Mouse (Mus musculus) layer of hippocampus, postnatal 36 days (tissue): ENCODE measurements around the gene Cacna1g. TPM values are rescaled to one million over a fixed set of nuclear protein-coding genes. Genes with fewer than 3 reads are reported as not detected.
"Not testable (repeated sequence)": the region's sequence is repeated elsewhere in the genome, so short reads cannot be mapped to it uniquely, and the experiment has no call there.

ENCODE experiments used
- DNase-seq, 2 experiments: peaks; one replicate each; pipeline ENCODE4 v3.0.0; 2022
- total RNA-seq, 2 experiments: library from RNA; stranded (reverse); gene quantifications; 2 replicates each; pipeline ENCODE4 v1.2.3; 2021

Cacna1g gene
- total RNA-seq, 2 experiments from 2014 or later = 65.7 to 81.0 TPM

DNA sequence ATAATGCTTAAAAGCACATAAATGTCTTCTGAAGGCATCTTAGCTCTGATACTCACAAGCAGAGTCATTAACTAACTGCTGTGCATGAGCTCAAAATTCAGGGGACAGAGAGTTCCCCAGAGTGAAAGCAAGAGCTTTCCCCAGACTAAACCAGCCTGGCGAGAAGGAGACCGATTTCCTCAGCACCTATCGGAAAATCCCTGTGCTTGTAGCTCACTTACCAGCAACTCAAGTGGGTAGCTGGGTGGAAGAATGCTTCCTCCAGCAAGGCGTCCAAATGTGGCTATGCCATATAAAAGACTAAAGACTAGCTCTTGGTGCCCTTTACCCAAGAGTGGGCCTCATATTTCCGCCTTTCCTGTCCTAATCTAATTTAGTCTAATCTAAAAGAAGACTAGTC lies 71.3 kb downstream of the Cacna1g start:
- no peak for DNase-seq

- DNase-seq = not testable (repeated sequence)
Observed at GRCm38 (mm10) chr11:94402029-94402428, 72.0 kb downstream of the Cacna1g start.

GRCm38 (mm10) chr11:94400996-94401395 lies 73.0 kb downstream of the Cacna1g start:
- DNase-seq = no peak

DNA sequence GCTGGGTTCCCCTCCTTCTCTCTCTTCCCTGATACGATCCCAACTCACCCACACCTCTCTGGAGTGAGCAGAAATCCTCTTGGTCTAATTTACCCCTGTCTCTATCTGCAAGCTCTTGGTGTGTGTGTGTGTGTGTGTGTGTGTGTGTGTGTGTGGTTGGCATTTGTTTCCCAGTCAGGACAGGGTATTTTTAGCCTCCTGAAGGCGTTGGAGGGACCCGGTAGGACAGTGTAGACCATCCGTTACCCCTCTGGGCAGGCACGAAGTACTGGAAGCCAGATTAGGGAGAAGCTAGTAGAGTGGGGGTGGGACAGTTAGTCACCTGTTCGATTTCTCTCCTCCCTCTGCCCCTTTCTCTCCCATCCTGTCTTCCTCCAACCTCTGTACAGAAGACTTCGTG lies 79.9 kb downstream of the Cacna1g start:
- DNase-seq = no peak

DNA sequence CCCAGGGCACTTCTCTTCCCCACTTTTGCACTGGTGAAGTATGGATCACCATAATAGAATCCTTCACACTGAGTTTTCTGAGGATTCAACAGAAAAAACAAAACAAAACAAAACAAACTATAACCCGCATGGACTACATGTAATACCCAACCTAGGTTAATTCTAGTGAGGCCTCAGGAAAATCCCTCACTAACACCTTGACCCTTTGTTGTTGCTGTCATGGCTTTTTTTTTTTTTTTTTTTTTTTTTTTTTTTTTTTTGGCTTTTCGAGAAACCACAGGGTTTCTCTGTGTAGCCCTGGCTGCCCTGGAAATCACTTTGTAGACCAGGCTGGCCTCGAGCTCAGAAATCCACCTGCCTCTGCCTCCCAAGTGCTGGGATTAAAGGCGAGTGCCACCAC lies 80.5 kb downstream of the Cacna1g start:
- not testable (repeated sequence) for DNase-seq

- no peak for DNase-seq
Observed at GRCm38 (mm10) chr11:94392672-94393109, 81.3 kb downstream of the Cacna1g start, which contains the start of gene Abcc3. Abcc3 (minus strand) TSS chr11:94392997.

GRCm38 (mm10) chr11:94391661-94392060 lies 82.3 kb downstream of the Cacna1g start:
- no peak for DNase-seq

- no peak for DNase-seq
Observed at GRCm38 (mm10) chr11:94390825-94391224, 83.2 kb downstream of the Cacna1g start.

- DNase-seq = no peak
Observed at GRCm38 (mm10) chr11:94389724-94390396, 84.1 kb downstream of the Cacna1g start.

DNA sequence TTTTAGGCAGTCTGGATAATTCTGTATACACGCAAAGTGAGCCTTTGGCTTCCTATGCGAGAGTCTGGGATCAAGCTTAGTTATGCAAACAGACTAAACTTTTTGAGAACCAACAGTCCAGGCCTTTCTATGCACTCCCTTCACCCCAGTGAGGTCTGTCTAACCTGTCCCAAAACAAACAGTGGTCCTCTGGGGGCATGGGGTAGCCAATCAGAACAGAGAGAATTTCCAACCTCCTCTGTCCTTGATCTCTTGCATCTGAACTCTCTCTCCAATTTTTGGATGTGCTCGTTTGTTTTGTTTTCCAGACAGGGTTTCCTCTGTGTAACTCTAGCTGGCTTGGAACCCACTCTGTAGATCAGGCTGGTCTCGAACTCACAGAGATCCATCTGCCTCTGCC lies 85.0 kb downstream of the Cacna1g start:
- DNase-seq = no peak

- no peak for DNase-seq
Observed at GRCm38 (mm10) chr11:94387756-94388155, 86.2 kb downstream of the Cacna1g start.

DNA sequence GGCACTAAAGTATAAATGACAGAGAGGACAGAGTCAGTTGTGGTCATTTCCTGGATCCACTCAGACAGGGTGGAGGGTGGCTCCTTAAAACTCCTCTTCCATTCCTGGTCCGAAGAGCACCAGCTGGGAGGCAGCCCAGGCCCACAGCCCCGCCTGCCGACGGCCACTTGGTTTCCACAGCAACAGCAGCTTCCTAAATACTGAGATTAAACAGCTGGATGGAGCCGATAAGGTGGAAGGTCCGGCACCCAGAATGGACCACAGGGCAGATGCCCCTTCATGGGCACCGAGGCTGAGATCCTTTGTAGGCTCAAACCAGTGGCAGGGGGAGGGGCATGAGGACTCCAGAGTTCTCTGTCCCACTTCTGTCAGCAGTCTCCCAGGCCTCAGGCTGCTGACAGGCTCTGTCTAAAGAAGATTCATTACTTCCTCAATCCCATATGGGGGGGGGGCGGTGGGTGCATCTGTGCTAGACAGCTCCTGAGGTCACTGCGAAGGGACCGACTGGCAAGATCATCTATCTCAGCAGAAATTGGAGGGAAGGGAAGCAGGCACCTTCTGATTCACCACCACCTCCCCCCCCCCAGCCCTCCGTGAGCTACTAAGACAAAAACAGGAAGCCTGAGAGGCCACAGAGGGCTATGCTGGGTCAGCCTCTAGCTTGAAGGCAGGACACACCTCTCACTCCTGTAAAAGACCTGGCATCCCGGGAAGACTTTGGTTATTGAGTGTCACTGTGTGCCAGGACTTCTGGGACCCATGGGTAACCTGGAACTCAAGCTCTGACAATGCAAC lies 87.8 kb downstream of the Cacna1g start:
- DNase-seq = no peak

DNA sequence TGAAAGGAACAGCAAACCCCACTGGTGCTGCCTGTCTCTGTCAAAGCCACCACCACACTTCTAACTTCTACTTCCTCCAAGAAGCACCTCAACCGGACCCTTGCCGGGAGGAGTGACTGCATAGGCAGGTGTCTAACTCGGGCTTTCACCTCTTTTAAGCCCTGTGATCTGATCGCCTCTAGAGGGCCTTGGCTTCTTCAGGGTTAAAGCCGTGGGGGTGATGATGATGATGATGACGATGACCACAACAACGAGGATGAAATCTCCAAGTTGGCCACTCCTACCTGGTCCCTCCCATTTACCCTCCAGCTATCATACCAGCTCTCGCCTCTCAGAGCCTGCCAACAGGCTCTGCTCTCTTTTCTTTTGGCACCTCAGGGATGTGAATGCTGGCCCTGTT lies 94.3 kb downstream of the Cacna1g start:
- DNase-seq = no peak

GRCm38 (mm10) chr11:94379061-94379460 lies 94.9 kb downstream of the Cacna1g start:
- no peak for DNase-seq

DNA sequence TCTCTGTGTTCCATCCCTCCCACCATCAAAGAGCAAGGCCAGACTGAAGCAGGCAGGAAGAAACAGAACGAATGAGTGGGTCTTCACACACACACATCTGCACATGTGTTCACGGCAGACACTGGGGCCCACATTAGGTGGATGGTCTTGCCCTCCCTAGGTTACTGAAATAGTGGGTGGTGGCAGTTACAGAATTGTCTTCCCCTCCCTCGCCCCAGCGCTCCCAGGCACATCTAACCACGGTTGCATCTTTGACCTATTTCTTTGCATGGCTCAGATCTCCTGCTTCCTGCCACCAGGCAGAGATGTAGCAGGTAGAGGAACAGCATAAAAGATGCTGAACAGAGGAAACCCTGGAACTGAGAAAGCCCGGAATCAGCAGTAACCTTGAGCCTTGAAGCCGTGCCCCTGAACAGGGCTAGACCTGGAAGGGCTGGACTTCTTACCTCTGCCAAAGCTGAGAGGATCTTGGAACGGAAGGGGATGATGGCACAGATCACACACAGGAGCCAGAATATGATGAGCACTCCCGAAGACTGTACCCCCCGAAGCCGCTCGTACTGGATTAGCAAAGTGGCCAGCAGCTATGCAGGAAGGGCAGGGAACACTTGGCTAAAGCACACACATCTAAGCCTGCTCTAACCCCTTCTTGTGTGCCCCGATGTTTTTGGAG lies 99.6 kb downstream of the Cacna1g start:
- DNase-seq = no peak

- no peak for DNase-seq
Observed at GRCm38 (mm10) chr11:94370809-94371208, 103.2 kb downstream of the Cacna1g start.

DNA sequence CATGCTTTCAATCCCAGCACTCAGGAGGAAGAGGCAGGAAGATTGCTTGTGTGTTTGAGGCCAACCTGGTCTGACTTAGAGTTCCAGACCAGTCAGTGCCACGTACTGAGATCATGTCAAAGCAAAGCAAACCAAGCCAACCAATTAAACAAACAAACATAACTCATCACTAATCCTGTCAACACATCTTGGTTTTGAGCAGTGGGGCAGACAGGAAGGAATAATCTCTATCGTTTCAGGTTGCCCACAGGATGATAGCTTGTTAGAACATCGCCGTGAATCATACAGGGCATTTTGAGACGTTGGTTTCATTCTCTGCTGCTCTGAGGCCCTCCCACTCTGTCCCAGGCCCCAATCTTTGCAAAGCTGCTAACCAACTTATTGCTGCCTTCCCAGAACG lies 104.0 kb downstream of the Cacna1g start:
- no peak for DNase-seq

DNA sequence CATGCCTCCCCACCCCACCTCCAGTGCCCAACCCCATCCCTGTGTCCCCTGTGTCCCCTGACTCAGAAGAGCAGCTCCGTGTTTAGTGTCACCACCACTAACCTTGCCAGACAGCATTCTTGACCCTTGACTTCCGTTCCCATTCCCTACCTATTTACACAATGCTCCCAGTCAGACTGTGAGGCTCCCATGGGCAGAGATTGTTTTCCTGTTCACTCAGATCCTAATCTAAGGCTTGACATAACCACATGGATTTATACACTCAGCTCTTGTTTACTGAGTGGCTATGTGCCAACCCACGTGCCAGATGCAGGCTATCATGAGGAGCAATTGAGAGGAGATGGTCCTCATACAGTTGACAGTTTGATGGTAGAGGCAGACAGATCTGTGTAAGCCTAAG lies 108.7 kb downstream of the Cacna1g start:
- DNase-seq = no peak

GRCm38 (mm10) chr11:94363690-94364089 lies 110.3 kb downstream of the Cacna1g start:
- DNase-seq = no peak

DNA sequence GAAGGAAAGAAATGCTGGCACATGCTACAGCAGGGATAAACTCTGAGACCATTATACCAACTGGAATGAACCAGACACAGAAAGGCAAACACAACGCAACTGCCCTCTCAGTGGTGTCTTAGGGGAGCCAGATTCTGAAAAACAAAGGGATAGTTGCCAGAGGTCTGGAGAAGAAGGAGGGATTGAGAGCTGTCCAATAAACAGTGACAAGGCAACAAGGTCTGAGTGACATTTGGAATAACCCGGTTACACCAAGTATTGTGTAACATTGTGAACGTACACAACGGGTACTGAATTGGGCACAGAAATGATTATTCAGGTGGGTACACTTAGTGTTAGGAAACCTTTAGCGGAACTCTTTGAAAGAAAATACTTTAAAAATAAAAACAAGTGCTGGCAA lies 111.9 kb downstream of the Cacna1g start:
- DNase-seq = no peak

GRCm38 (mm10) chr11:94361166-94361870 lies 112.7 kb downstream of the Cacna1g start:
- no peak for DNase-seq

DNA sequence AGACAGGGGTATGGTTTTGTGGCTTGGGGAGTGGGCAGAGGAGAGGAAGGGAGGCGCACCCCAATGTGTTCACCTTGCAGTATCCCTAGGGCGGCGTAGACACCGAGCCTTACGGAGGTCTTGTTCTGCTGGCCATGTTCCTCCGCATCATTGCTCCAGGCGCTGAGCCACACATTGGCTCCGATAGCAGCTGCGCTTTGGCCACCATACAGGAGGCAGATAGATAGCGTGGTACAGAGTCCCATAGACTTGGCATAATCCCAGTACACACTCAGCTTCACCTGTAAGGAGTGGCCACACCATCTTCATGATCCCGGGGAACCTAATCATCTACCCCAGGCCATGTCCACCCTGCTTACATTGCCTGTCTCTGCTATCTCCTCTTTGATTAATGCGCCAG lies 114.8 kb downstream of the Cacna1g start:
- DNase-seq = no peak
